Mouse (Mus musculus) spleen, adult 2 months (tissue): Measurements from ENCODE around the gene Olfr464.

Source experiments
- CTCF ChIP-seq: fragments of 200-500 bp; IDR thresholded peaks from 2 replicates; pipeline ENCODE4 v1.5.1; 2011; ENCODE audit warnings: mild to moderate bottlenecking, inconsistent platforms; ENCODE audit not compliant: insufficient read depth, insufficient read length, insufficient replicate concordance; ENCODE audit errors: extremely low read depth
- POLR2A ChIP-seq: fragments of 200-500 bp; IDR thresholded peaks from 2 replicates; pipeline ENCODE4 v1.6.1; 2011; ENCODE audit warnings: low read depth, low read length, inconsistent platforms

GRCm38 (mm10) chr11:87967692-87968289 lies 47.0 kb upstream of the Olfr464 start:
- TF ChIP-seq CTCF (peak; percentile 87), POLR2A (no peak)
